Mouse (Mus musculus) hematopoietic stem cell, adult 5-6 weeks (primary cell): ENCODE results near the gene Rora. TPM values are rescaled to one million over a fixed set of nuclear protein-coding genes. Genes with fewer than 3 reads are reported as not detected.
A peak's percentile ranks its signal among the peaks of the same experiment; 100 is the strongest.

Source experiments
- ATAC-seq, 2 experiments: fragments of 125-278 bp in 1 of 2; replicated peaks in 1 of 2; 2 replicates each; pipeline ENCODE4 v1.8.0; 2016 to 2017; ENCODE audit warnings: inconsistent platforms in 2 of 2, mild to moderate bottlenecking in 2 of 2, moderate number of reproducible peaks in 2 of 2, low read depth in 1 of 2, moderate TSS enrichment in 1 of 2; ENCODE audit not compliant: low FRiP score in 2 of 2, poor library complexity in 2 of 2, severe bottlenecking in 2 of 2, insufficient read depth in 1 of 2, low TSS enrichment in 1 of 2
- total RNA-seq: library from RNA; stranded (forward); fragments of 172-1452, 232-1000 nt; gene quantifications from 2 replicates; pipeline ENCODE4 v1.2.3, GENCODE M21; 2017

Rora gene
- total RNA-seq, 1 experiment from 2014 or later: 11.0 TPM

DNA sequence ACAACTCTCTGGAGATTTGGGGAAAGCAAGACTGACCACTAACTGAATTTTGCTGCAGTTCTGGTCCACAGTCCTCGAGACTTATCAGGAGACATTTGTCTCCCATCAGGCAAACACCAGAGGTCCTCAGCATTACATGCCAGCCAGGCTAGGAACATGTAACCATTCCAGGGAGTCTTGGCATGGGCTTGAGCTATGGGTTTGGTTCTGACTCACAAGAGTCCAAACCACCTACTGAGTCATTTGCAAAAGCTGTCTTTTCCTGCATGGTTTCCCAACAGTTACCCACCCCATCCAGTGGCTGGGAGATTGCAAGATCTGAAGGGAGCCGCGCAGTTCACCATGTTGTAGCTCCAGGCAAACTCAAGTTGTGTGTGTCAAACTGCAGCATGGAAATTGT lies 290.4 kb downstream of the Rora start:
- ATAC-seq: no peak

- no peak for ATAC-seq
These were observed 294.1 kb downstream of the Rora start for GRCm38 (mm10) chr9:68947707-68948106.

- no peak for ATAC-seq
These were observed 294.6 kb downstream of the Rora start for GRCm38 (mm10) chr9:68948141-68948540.

DNA sequence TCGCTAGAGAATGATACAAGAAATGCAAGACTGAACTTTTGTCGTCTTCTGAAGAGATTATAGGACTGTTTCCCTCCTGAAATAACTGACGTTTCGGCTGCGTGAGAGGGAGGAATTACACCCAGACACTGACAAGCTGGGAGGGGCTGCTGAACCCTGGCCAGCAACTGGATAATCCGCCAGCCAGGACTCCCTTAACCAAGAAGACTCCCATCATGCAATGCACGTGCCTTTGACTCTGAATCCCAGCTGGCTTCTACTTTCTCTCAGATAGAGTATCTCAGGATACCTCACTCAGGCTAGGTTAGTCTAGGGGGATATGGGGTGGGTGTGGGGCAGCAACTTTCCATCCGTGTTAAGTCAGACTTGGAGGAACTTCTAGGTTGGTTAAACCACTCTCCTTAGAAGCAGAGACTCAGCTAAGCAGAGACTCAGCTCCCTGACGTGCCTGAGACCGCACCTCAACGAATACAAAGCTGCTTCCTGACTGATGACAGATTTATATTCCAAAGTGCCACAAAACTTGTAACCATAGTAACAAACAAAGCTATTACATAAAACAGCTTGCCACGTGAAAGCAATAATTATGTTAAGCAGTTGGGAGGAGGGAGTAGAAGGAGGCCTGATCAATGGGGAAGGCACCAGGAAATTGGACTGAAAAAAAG lies 302.8 kb downstream of the Rora start:
- peak; percentile 93 to 96 for ATAC-seq

DNA sequence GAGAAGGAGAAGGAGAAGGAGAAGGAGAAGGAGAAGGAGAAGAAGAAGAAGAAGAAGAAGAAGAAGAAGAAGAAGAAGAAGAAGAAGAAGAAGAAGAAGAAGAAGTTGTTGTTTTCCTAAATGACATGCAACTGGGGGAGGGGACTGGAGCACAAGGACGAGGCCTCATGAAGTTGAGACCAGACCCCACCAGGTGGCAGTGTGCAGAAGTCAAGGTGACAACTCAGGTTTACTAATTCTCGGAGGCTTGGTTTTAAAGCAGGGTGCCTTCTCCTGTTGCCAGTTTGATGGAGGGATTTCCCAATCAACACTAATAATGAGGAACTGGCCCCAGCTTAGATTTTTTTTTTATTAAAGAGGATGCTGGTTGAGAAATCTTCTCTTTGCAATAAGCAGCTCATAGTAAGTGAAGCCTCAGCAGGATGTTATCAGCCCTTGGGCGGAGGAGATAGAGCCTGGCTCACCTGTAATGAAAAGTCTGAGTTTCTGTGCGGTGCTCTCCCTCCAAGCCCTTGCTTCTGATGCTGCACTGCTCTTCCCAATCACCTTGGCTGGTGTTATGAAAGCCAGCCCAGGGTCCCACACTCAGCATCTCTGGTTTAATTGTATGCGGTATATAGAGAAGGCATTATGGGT lies 303.5 kb downstream of the Rora start:
- peak; percentile 40 to 47; a peak in 3 of 4 replicates for ATAC-seq

- no peak for ATAC-seq
These were observed 304.2 kb downstream of the Rora start for GRCm38 (mm10) chr9:68957793-68958192.

DNA sequence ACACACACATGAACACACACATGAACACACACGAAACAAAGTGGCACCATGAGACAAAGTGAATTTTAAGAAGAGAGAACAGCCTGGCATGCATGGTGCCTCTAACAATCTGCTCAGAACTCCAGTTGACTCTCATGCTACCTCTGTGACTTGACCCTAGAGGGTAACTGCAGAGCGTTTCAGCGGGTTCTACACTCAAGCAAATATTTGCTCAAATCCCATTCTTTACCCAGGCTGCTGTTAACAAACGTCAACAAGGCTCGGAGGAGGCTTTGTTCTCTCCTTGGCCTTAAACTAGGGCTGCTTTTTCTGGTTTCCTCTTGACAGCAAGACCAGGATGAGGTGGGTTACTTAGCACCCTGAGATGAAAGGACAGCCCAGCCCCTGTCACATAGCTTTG lies 305.3 kb downstream of the Rora start:
- ATAC-seq: no peak

DNA sequence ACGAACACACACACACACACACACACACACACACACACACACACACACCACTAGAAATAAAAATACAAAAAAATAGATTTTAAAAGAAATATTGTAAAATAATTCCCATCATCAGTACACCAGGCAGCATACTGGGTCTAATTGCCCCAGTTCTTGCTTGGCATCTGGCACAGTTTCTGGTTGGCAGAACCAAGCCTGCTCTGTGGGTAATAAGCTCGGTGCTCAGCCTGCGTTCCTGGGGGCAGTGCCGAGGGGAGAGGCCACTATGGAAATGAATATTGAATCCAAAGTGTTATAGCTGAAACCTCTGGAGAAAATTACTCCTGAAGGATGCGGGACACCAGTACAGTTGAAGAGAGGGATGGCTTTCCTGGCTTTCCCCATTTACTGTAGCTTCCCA lies 310.3 kb downstream of the Rora start:
- no peak for ATAC-seq

DNA sequence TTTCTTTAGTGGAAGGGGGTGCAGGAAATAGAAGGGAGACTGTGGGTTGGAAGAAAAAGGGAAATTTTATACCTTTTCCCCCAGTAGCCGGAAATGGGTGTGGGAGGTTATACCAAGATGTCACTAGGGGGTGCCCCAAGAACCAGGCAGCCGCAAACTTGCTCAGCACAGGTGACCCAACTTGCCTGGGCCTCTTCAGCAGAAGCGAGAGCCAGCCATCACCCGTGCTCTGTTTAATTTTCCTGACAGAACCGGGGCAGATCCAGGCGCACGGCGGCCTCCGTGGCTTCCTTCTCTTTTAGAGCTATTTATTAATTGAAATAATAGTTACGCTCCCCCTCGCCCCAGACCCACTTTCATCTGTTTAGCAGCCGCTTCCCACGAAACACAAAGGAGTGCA lies 313.0 kb downstream of the Rora start:
- peak; percentile 36 to 39; a peak in 1 of 4 replicates for ATAC-seq

DNA sequence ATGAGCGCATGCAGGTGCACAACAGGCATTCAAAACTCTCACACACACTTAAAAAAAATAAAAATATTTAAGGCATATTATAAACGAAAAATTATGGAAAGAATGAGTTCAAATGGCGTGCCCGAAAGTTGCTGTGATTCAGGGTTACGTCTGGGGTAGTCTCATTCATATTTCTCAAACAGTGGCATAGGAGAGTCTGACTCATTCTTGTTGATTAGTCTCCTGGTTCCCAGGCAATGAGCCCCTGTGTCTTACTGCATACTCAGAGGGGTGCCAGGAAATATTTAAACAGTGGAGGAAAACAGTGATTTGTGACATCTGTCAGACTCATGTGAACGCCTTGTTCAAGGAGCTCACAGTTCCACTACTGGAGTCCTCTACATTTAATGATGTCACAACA lies 316.5 kb downstream of the Rora start:
- no peak for ATAC-seq

DNA sequence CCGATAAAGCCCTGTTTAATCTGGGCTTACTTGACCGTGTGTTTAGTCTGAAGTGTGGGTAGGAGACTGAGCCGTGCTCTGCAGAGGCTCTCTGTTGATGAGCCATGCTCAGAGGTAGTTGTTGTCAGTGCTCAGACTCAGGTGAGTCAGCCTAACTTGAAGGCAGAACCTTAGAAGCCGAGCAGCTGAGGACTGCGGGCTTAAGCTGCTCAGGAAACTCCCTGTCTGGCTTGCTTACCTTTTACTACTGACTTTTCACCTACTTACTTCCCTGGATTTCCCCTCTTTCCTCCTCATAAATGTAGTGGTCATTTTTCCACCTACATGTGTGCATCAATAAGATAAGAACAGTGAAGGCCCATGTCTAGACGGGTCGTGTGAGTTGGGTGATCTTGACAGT lies 318.7 kb downstream of the Rora start:
- no peak for ATAC-seq

- no peak for ATAC-seq
These were observed 320.9 kb downstream of the Rora start for GRCm38 (mm10) chr9:68974517-68974916.

DNA sequence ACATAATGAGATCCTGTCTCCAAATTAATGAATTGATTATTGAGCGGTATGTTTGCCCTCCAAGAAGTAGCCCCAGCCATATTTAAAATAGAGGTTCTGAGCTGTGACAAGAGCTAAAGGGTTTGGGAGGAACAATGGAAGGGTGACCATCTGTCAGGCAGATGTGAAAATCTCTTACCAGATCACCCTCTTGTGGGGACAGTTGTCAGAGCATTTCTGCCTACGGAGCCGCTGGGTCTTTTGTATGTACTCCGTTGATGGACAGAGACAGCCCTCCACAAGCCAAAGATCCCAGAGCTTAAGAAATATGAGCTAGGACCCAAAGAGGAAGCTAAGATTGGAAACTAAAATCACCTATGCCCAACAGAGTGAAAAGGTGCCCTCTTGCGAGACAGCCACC lies 322.6 kb downstream of the Rora start:
- no peak for ATAC-seq

GRCm38 (mm10) chr9:68976851-68977250 lies 323.3 kb downstream of the Rora start:
- ATAC-seq: no peak

GRCm38 (mm10) chr9:68978656-68979055 lies 325.1 kb downstream of the Rora start:
- no peak for ATAC-seq

- no peak for ATAC-seq
These were observed 326.5 kb downstream of the Rora start for GRCm38 (mm10) chr9:68980041-68980440.

- ATAC-seq: no peak
These were observed 331.5 kb downstream of the Rora start for GRCm38 (mm10) chr9:68985046-68985445.

DNA sequence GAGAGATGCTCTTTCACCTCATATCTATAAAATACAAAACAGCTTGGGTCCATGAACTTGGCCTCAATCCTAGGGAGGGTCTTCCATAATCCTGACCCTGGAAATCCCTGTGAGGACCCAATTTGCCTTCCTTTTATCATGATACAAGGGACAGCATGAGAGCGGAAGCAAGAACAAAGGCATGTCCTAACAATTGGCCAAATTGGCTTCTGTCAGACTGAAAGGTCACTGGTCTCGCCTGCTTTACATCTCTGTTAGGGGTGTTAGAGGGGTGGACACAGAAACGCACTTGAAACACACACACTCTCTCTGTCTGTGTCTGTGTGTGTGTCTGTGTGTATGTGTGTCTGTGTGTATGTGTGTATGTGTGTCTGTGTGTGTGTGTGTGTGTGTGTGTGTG lies 332.2 kb downstream of the Rora start:
- no peak for ATAC-seq
